Mouse (Mus musculus) ES-E14 (cell line): ENCODE results near the gene Sox12. TPM values are rescaled to one million over a fixed set of nuclear protein-coding genes. Genes with fewer than 3 reads are reported as not detected.
A peak's percentile ranks its signal among the peaks of the same experiment; 100 is the strongest.

Experiments used
- DNase-seq: peaks from one replicate; pipeline ENCODE4 v3.0.0-alpha.2; 2013; ENCODE audit warnings: low read depth, low spot score
- H3K27ac ChIP-seq: 2 replicates; pipeline ENCODE4 v1.5.1; 2012; ENCODE audit warnings: low read depth, mild to moderate bottlenecking, low read length, moderate library complexity, mixed read lengths; ENCODE audit not compliant: poor library complexity, insufficient read depth, severe bottlenecking
- H3K36me3 ChIP-seq: 2 replicates; pipeline ENCODE4 v1.6.1; 2012; ENCODE audit warnings: mild to moderate bottlenecking, low read length, moderate library complexity, mixed read lengths; ENCODE audit not compliant: control insufficient read depth, poor library complexity, insufficient read depth, severe bottlenecking
- H3K4me1 ChIP-seq, 2 experiments: fragments of 150-350 bp in 1 of 2; sonication (generic) in 1 of 2; 2 replicates each; pipeline ENCODE4 v1.6.1; 2012; ENCODE audit warnings: low read length in 2 of 2, mild to moderate bottlenecking in 1 of 2, mixed read lengths in 1 of 2; ENCODE audit not compliant: control insufficient read depth in 2 of 2, insufficient read depth in 2 of 2, poor library complexity in 1 of 2
- H3K4me3 ChIP-seq, 2 experiments: fragments of 150-350 bp in 1 of 2; sonication (generic) in 1 of 2; 2 replicates each; pipeline ENCODE4 v1.5.1; 2012; ENCODE audit warnings: low read length in 2 of 2, low read depth in 1 of 2, mild to moderate bottlenecking in 1 of 2, mixed read lengths in 1 of 2; ENCODE audit not compliant: insufficient read depth in 1 of 2, poor library complexity in 1 of 2, severe bottlenecking in 1 of 2
- H3K9ac ChIP-seq: 2 replicates; pipeline ENCODE4 v1.6.1; 2012; ENCODE audit warnings: low read depth, mild to moderate bottlenecking, low read length, mixed read lengths; ENCODE audit not compliant: poor library complexity, insufficient read depth, severe bottlenecking
- H3K9me3 ChIP-seq: fragments of 150-350 bp; sonication (generic); 2 replicates; pipeline ENCODE4 v1.6.1; 2012; ENCODE audit warnings: low read depth, mild to moderate bottlenecking, low read length; ENCODE audit not compliant: control insufficient read depth, insufficient read depth
- CHD2 ChIP-seq: IDR thresholded peaks from 2 replicates; pipeline ENCODE4 v1.6.1; 2014; ENCODE audit warnings: mild to moderate bottlenecking, low read depth, low read length, inconsistent platforms
- HCFC1 ChIP-seq: IDR thresholded peaks from 2 replicates; pipeline ENCODE4 v1.6.1; 2012; ENCODE audit warnings: low read length, inconsistent platforms, borderline replicate concordance; ENCODE audit not compliant: insufficient read depth
- MAFK ChIP-seq: IDR thresholded peaks from 2 replicates; pipeline ENCODE4 v1.6.1; 2014; ENCODE audit warnings: mild to moderate bottlenecking, low read depth, low read length, inconsistent platforms; ENCODE audit not compliant: insufficient read depth
- ZC3H11A ChIP-seq: IDR thresholded peaks from 2 replicates; pipeline ENCODE4 v1.6.1; 2012; ENCODE audit warnings: low read depth, mild to moderate bottlenecking, inconsistent platforms, low read length, borderline replicate concordance
- ZNF384 ChIP-seq: IDR thresholded peaks from 2 replicates; pipeline ENCODE4 v1.6.1; 2012; ENCODE audit warnings: low read depth, low read length, inconsistent platforms
- in situ Hi-C, 2 experiments: fragments of 600-800 bp; cut with MboI; formaldehyde crosslinking; loops; one replicate each; pipeline ENCODE4 v1.15.1; 2025; ENCODE audit warnings: low sequenced_read_pairs in 2 of 2, inconsistent platforms in 1 of 2; ENCODE audit not compliant: unreplicated experiment in 2 of 2
- total RNA-seq: library from RNA; depleted of rRNA; stranded (reverse); fragments of 300-350 nt; gene quantifications from 2 replicates; pipeline ENCODE4 v1.2.3, GENCODE M21; 2012

The Sox12 gene
- total RNA-seq, 1 experiment = 7.4 TPM

DNA sequence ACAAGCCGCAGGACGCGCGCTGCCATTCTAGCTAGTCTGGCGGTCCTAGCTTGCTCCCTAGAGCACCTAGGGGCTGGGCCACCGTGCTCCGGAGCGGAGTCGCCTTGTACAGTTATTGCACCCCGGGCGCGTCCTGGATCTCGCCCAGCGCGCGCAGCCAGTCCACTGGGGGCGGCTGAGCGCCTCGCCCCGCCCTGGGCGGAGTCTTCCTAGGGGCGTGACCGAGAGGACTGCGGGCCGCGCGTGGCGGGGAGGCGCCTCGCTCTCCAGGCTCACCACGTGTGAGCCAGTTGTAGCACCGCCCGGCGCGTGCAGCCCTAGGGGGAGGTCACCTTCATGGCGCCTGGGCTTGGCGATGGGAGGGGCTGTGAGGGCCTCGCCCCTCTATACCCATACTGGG, 828 bp upstream of the Sox12 start:
- H3K4me3 ChIP-seq = peak overlapping the region; percentile 86 to 87
- peak overlapping the region; percentile 86 for H3K9ac ChIP-seq
- H3K9me3 ChIP-seq = no peaks in the 10 kb centered on the region
- in situ Hi-C loops = no loop called here
- peaks cover 7% of the 10 kb centered on the region; the same call in 1 of the 2 replicates for H3K36me3 ChIP-seq
- H3K4me1 ChIP-seq = peaks cover 4 to 8% of the 10 kb centered on the region in 2 experiments; a peak in 3 of 4 replicates
- 0 out of 2 replicates have a peak, but pooled peaks have one; percentile 30 for TF ChIP-seq MAFK
- TF ChIP-seq HCFC1 = no peak
- TF ChIP-seq ZNF384 = no peak
- peak overlapping the region; percentile 47 for H3K27ac ChIP-seq
- DNase-seq = peak; percentile 88

DNA sequence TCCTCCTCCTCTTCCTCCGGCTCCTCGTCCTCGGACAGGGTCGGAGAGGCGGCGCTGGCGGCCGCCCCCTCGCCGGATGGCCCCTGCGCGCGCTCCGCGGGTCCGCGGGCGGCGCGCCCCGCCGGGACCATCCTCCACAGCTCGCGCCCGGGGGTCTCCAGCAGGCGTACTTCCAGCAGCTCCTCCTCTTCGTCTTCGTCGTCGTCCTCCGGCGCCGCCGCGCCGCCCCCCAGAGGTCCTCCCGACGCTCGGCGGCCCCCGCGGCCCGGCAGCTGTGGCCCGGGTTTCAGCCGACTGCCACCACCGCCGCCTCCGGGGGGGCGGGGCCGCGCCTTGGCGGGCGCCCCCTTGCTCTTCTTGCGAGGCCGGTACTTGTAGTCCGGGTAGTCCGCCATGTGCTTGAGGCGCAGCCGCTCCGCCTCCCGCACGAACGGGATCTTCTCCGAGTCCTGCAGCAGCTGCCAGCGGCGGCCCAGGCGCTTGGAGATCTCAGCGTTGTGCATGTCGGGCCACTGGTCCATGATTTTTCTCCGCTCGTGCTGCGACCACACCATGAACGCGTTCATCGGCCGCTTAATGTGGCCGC, 766 bp downstream of the Sox12 start:
- no peak for TF ChIP-seq CHD2
- TF ChIP-seq HCFC1 = no peak
- no peak for TF ChIP-seq ZNF384
- TF ChIP-seq MAFK = no peak
- TF ChIP-seq ZC3H11A = no peak
- H3K9me3 ChIP-seq = no peaks in the 10 kb centered on the region
- H3K4me1 ChIP-seq = peaks cover 7 to 8% of the 10 kb centered on the region in 2 experiments
- H3K36me3 ChIP-seq = peaks cover 7% of the 10 kb centered on the region; the same call in 1 of the 2 replicates
- H3K27ac ChIP-seq = peak overlapping the region; percentile 80
- H3K4me3 ChIP-seq = peak overlapping the region; percentile 86 to 99
- peak overlapping the region; percentile 86 for H3K9ac ChIP-seq
- no peak for DNase-seq
- in situ Hi-C loops = no loop called here

DNA sequence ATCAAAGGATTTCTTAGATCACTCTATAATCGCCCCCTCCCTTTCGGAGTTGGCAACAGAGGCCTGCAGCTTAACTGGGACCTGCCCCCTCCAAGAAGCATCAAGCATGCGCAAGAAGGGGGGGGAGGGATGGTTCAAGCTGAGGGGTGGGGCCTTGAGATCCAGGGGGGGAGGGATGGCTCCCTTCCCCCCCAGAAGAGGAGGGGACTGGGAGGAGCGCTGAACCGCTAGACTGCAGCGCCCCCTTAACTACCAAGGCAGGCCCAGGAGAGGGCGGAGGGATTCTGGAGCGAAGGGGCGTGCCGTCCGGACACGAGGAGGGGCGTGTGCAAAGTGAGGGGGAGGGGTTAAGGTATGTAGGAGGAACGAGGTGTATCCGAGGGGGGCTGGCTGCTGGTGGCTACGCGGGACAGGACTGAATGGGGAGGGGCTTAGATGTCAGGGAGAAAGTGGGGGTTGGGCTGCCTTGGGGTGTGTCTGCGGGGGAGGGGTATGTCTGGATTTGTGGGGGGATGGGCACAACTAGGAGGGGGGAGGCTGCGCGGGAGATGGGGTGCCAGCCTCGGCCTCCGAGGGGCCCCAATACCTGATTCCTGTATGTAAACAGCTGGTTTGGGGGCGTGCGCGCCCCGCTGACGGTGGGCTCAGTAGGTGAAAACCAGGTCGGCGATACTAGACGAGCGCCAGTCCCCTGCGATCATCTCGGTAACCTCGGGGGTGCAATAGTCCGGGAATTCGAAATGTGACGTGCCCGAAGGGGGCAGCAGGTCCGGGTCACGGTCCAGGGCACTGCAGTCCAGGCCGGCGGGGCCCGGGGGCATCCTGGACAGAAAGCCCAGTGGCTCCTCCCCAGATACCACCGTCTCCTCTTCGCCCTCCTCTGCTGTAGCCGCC, 1.5 kb downstream of the Sox12 start:
- TF ChIP-seq ZC3H11A = no peak
- TF ChIP-seq CHD2 = peak; percentile 55
- Histone ChIP-seq H3K36me3 (peaks cover 7% of the 10 kb centered on the region; the same call in 1 of the 2 replicates), H3K9ac (peak overlapping the region; percentile 86), H3K4me3 (peak overlapping the region; percentile 86 to 99), H3K9me3 (no peaks in the 10 kb centered on the region), H3K27ac (peak overlapping the region; percentile 80), H3K4me1 (peaks cover 7 to 10% of the 10 kb centered on the region in 2 experiments)
- peak; percentile 98 for DNase-seq
- in situ Hi-C loops = no loop called here

DNA sequence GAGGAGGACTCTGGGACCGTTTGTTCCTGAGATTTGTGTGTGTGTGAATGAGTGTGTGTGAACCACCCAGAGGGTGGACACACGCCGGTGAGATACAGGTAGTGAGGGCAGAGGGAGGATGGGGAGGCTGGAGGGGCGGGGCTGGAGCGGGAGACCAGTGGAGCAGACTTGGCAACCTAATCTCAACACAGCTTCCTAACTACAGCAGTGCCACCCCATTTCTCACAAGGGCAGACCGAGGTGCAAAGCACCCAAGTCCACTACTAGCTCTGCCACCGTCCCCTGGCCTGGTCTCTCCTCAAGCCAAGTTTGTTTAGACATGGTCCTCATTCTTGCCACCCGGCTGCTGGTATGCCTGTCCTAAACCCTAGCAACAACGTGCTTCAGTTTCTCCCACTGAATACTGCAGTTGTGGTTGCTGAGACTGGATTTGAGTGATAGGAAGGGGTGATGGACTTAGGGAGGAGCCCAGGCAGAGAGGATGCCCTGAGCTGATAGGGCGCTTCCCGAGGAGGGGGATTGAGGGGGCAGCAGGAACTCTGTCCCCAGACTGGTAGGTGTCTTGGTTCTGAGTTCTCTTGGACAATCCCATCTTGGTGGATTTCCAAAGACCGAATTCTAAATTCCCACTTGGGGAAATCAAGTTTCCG, 2.5 kb downstream of the Sox12 start:
- in situ Hi-C loops = no loop called here
- H3K4me1 ChIP-seq = peaks cover 7 to 13% of the 10 kb centered on the region in 2 experiments
- no peaks in the 10 kb centered on the region for H3K9me3 ChIP-seq
- peak overlapping the region; percentile 48 for H3K9ac ChIP-seq
- H3K27ac ChIP-seq = no peak overlapping the region; the same call in 1 of the 2 replicates
- TF ChIP-seq ZNF384 = no peak
- peak overlapping the region; percentile 86 to 99 for H3K4me3 ChIP-seq
- DNase-seq = no peak
- peaks cover 7% of the 10 kb centered on the region; the same call in 1 of the 2 replicates for H3K36me3 ChIP-seq
